Mouse (Mus musculus) neural tube, embryonic 14.5 days (tissue): ENCODE results near the gene Tbc1d22a. TPM values are rescaled to one million over a fixed set of nuclear protein-coding genes. Genes with fewer than 3 reads are reported as not detected.

ENCODE experiments used
- ATAC-seq: fragments of 200-750 bp; cut with Nextera tagmentation; 2 replicates; pipeline ENCODE4 v1.8.0; 2017; ENCODE audit warnings: low read depth, mild to moderate bottlenecking, moderate TSS enrichment, moderate library complexity
- H3K27ac ChIP-seq: fragments of 300-500 bp; sonication (generic); 2 replicates; pipeline ENCODE4 v1.5.1; 2014; ENCODE audit warnings: low read depth, mild to moderate bottlenecking, control low read depth, low read length, moderate library complexity, mixed read lengths
- H3K27me3 ChIP-seq: fragments of 300-500 bp; sonication (generic); 2 replicates; pipeline ENCODE4 v1.6.1; 2014; ENCODE audit warnings: low read length; ENCODE audit not compliant: control insufficient read depth, insufficient read depth
- H3K36me3 ChIP-seq: fragments of 300-500 bp; sonication (generic); 2 replicates; pipeline ENCODE4 v1.6.1; 2014; ENCODE audit warnings: low read length, mixed read lengths; ENCODE audit not compliant: control insufficient read depth, insufficient read depth
- H3K4me1 ChIP-seq: fragments of 300-500 bp; sonication (generic); 2 replicates; pipeline ENCODE4 v1.6.1; 2014; ENCODE audit warnings: low read length; ENCODE audit not compliant: control insufficient read depth, insufficient read depth
- H3K4me2 ChIP-seq: fragments of 300-500 bp; sonication (generic); 2 replicates; pipeline ENCODE4 v1.6.1; 2014; ENCODE audit warnings: mild to moderate bottlenecking, low read depth, low read length, control low read depth
- H3K4me3 ChIP-seq: fragments of 300-500 bp; sonication (generic); 2 replicates; pipeline ENCODE4 v1.5.1; 2014; ENCODE audit warnings: low read depth, low read length, control low read depth, mixed read lengths
- H3K9ac ChIP-seq: fragments of 300-500 bp; sonication (generic); replicated peaks from 2 replicates; pipeline ENCODE4 v1.6.1; 2014; ENCODE audit warnings: low read depth, mild to moderate bottlenecking, control low read depth, low read length, mixed read lengths
- H3K9me3 ChIP-seq: fragments of 300-500 bp; sonication (generic); 2 replicates; pipeline ENCODE4 v1.6.1; 2016; ENCODE audit warnings: low read length; ENCODE audit not compliant: control insufficient read depth
- WGBS: fragments of 180-500 bp; shearing (Covaris S2); extraction: QIAGEN DNeasy Blood & Tissue Kit; methylation state at CpG from one replicate; pipeline ENCODE4 v1.1.7; 2014; 5-methylcytosine and 5-hydroxymethylcytosine counted together
- polyA plus RNA-seq: library from polyadenylated mRNA; unstranded; fragments of >200 nt; fragmentation: Nextera tagmentation; extraction: Ambion mirVana; gene quantifications from 2 replicates; pipeline ENCODE4 v1.2.1, GENCODE M21; 2014

The Tbc1d22a gene
- polyA plus RNA-seq, 1 experiment from 2014 or later: 8.9 TPM

GRCm38 (mm10) chr15:86234001-86234400 is 19.7 kb downstream of the Tbc1d22a start:
- Histone ChIP-seq H3K9me3 (no peaks in the 10 kb centered on the region), H3K27me3 (no peaks in the 10 kb centered on the region), H3K4me3 (no peak overlapping the region), H3K9ac (no peak overlapping the region), H3K4me2 (no peak overlapping the region), H3K36me3 (no peaks in the 10 kb centered on the region), H3K27ac (no peak overlapping the region), H3K4me1 (0 out of 2 replicates have a peak, but pooled peaks cover 4% of the 10 kb centered on the region)
- 93% methylated on average over 5 of the region's 5 CpGs for WGBS
- no peak for ATAC-seq

DNA sequence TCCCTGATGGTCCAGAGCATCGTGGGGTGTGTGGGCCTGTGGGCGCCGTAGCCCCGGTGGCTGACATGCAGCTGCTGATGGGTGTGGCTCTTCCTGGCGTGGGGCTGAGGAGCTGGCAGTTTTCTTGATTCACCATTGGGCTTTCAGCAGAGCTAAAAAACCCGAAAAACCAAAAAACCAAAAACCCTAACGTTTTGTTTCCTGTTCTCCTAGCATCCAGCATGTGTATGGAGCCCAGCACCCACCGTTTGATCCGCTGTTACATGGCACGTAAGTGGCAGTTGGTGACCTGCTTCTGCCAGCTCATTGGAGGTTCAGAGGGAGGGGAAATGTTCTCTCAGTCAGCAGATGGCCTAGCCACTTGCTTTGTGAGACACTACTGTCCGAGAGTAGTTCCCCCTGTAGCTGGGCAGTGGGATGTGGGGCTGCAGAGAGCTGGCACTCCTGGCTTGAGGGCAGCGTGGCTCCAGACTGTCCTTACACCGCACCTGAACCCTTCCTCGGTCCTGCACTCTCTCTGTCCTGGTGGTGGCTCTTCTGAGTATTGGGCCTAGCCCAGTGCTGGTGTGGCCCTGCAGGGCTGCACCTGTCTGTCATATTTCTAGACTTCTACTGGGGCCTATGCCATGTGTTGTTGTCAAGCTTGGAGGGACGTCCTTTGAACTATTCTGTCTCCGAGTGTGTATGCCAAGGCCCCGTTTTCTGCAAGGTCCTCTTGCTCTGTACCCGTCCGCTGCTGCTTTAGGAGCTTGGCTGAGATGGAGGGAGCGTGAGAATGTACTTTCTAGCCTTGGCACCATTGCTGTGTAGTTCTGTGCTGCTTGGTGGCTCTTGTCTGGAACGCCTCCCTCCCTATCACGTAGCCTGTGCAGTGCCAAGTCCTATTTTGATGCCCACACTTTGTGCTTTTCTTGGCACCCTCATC is 20.5 kb downstream of the Tbc1d22a start:
- Histone ChIP-seq H3K4me1 (0 out of 2 replicates have a peak, but pooled peaks cover 4% of the 10 kb centered on the region), H3K9ac (no peak overlapping the region), H3K9me3 (no peaks in the 10 kb centered on the region), H3K4me3 (no peak overlapping the region), H3K27ac (no peak overlapping the region), H3K27me3 (no peaks in the 10 kb centered on the region), H3K36me3 (no peaks in the 10 kb centered on the region), H3K4me2 (no peak overlapping the region)
- WGBS: 86% methylated on average over 22 of the region's 22 CpGs
- ATAC-seq: no peak

- 45% methylated on average over 4 of the region's 4 CpGs for WGBS
- H3K27me3 ChIP-seq: no peaks in the 10 kb centered on the region
These were observed 22.0 kb downstream of the Tbc1d22a start for GRCm38 (mm10) chr15:86236252-86236651.

DNA sequence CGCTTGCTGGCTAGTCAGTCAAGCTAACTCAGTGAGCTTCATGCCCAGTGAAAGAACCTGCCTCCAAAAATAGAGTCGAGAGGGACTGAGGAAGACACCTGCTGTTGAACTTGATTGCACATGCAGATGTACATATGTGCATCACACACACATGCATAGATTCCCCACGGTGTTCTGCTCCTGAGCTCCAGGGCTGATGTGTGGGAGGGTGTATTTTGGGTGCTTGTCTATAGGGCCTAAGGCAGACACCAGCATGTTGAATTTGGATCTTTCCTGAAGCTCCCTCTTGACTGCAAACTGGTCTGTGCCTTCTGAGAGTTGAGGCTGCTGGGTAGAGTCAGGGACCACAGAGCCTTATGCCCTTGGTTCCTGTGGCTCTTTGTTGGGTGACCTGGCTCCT is 23.8 kb downstream of the Tbc1d22a start:
- Histone ChIP-seq H3K4me3 (no peak overlapping the region), H3K9me3 (no peaks in the 10 kb centered on the region), H3K36me3 (no peaks in the 10 kb centered on the region), H3K27me3 (no peaks in the 10 kb centered on the region), H3K4me2 (no peak overlapping the region), H3K9ac (no peak overlapping the region), H3K27ac (no peak overlapping the region), H3K4me1 (no peaks in the 10 kb centered on the region)
- no peak for ATAC-seq
- WGBS: 91% methylated on average over 3 of the region's 3 CpGs

More at GRCm38 (mm10) chr15:86236252-86236651, 22.0 kb downstream of the Tbc1d22a start:
- ATAC-seq: no peak
- Histone ChIP-seq H3K9ac (no peak overlapping the region), H3K27ac (no peak overlapping the region), H3K4me2 (no peak overlapping the region), H3K4me3 (no peak overlapping the region), H3K9me3 (no peaks in the 10 kb centered on the region), H3K36me3 (no peaks in the 10 kb centered on the region), H3K4me1 (0 out of 2 replicates have a peak, but pooled peaks cover 4% of the 10 kb centered on the region)

DNA sequence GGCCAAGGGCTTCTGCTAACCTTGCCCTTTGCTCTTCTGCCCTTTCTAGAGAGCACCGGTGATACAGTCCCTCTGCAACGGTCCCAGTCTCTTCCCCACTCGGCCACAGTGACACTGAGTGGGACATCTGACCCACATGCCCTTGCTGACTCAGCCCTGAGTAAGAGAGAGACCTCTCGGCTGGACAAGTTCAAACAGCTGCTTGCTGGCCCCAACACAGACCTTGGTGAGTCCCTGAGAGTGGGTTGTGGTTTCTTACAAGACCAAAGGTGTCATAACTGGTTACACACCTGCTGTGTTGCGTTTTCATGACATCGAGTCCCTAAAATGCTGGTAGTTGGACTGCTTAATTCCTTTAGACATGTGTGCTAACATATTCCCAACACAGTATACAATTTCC is 24.8 kb downstream of the Tbc1d22a start:
- H3K36me3 ChIP-seq: no peaks in the 10 kb centered on the region
- H3K4me3 ChIP-seq: no peak overlapping the region
- WGBS: 90% methylated on average over 6 of the region's 6 CpGs
- H3K4me1 ChIP-seq: no peaks in the 10 kb centered on the region
- H3K9ac ChIP-seq: no peak overlapping the region
- no peaks in the 10 kb centered on the region for H3K9me3 ChIP-seq
- no peak overlapping the region for H3K27ac ChIP-seq
- no peak overlapping the region for H3K4me2 ChIP-seq
- no peak for ATAC-seq
- H3K27me3 ChIP-seq: no peaks in the 10 kb centered on the region

DNA sequence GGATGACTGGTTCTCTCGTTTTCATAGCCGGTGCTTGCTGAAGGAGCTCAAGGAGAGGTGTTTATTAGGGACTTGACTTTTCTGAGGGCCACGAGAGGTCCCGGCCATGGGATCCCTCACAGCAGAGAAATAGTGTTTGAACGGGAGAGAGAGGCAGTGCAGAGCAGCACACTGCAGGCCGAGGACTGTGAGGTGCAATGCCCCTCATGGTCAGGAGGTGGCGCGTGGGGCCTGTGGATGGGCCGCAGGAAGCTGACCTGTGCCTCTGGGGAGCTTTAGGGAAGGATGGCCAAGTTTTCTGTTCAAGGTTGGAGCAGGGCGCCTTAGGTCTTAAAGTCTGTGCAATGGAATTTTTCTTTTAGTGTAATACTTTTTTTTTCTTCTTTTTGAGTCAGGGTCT is 25.5 kb downstream of the Tbc1d22a start:
- Histone ChIP-seq H3K9me3 (no peaks in the 10 kb centered on the region), H3K4me1 (no peaks in the 10 kb centered on the region), H3K4me2 (no peak overlapping the region), H3K9ac (no peak overlapping the region), H3K27ac (no peak overlapping the region), H3K4me3 (no peak overlapping the region), H3K36me3 (no peaks in the 10 kb centered on the region), H3K27me3 (no peaks in the 10 kb centered on the region)
- ATAC-seq: no peak
- 33% methylated on average over 10 of the region's 10 CpGs for WGBS

DNA sequence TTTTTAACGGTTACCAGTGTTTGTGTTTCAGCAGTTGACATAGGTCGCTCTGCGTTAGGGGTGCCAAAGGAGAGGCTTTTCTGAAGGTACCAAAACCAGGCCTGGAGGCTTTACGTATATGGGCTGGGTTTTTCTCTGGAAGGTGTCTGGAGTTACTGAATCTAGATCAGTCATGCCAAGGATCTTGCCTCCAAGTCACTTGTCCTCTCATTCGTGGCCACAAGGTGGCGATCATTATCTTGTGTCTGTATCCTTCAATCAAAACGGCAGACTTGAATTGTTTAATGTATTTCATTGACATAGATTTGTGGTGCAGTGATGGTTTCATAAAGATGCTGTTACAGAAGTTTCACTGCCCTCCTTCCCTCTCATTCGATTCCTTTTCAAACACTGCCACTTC is 29.4 kb downstream of the Tbc1d22a start:
- ATAC-seq: no peak
- Histone ChIP-seq H3K27ac (no peak overlapping the region), H3K4me2 (no peak overlapping the region), H3K9me3 (no peaks in the 10 kb centered on the region), H3K4me1 (no peaks in the 10 kb centered on the region), H3K4me3 (no peak overlapping the region), H3K9ac (no peak overlapping the region), H3K27me3 (no peaks in the 10 kb centered on the region), H3K36me3 (no peaks in the 10 kb centered on the region)
- 41% methylated on average over 8 of the region's 8 CpGs for WGBS

- H3K9ac ChIP-seq: no peak overlapping the region
- no peaks in the 10 kb centered on the region for H3K9me3 ChIP-seq
- WGBS: 85% methylated on average over 2 of the region's 2 CpGs
- H3K27ac ChIP-seq: no peak overlapping the region
- H3K4me1 ChIP-seq: no peaks in the 10 kb centered on the region
- H3K27me3 ChIP-seq: no peaks in the 10 kb centered on the region
- no peak overlapping the region for H3K4me3 ChIP-seq
- H3K36me3 ChIP-seq: no peaks in the 10 kb centered on the region
- H3K4me2 ChIP-seq: no peak overlapping the region
- ATAC-seq: no peak
These were observed 30.1 kb downstream of the Tbc1d22a start for GRCm38 (mm10) chr15:86244380-86244779.

DNA sequence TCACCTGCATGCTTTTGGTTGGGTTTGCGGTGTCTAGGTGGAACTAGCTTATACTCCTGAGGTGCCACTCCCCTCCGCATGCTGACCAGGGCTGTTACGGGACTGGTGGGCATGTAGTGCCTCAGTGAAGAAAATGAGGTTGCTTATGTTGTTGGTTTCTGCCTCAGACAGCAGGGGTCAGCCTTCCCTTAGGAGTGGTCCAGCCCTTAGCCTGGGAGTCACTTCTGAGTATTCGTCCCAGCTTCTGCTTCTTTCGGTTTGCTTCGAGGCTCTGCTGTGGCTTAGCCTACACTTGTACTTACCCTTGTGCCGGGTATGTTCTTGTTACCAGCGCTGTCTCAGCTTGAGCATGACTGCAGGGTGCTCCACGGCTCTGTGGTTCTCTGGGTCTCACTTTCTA is 36.0 kb downstream of the Tbc1d22a start:
- no peaks in the 10 kb centered on the region for H3K9me3 ChIP-seq
- H3K4me2 ChIP-seq: no peak overlapping the region
- no peak overlapping the region for H3K27ac ChIP-seq
- no peak overlapping the region for H3K4me3 ChIP-seq
- ATAC-seq: peak; percentile 49; the same call in 1 of the 2 replicates
- peaks cover 8% of the 10 kb centered on the region; the same call in 1 of the 2 replicates for H3K4me1 ChIP-seq
- 55% methylated on average over 9 of the region's 9 CpGs for WGBS
- no peaks in the 10 kb centered on the region for H3K27me3 ChIP-seq
- no peaks in the 10 kb centered on the region for H3K36me3 ChIP-seq
- no peak overlapping the region for H3K9ac ChIP-seq
